Mouse (Mus musculus) layer of hippocampus, adult 8-10 months (tissue): ENCODE results near the gene Dppa3. TPM values are rescaled to one million over a fixed set of nuclear protein-coding genes. Genes with fewer than 3 reads are reported as not detected.

Experiments used
- DNase-seq, 2 experiments: peaks; one replicate each; pipeline ENCODE4 v3.0.0; 2022; ENCODE audit warnings: low spot score in 2 of 2
- total RNA-seq, 4 experiments: library from RNA; stranded (reverse); gene quantifications; 2 replicates each; pipeline ENCODE4 v1.2.4; 2022

Gene Dppa3
- not detected for total RNA-seq

- DNase-seq: no peak
Measured at GRCm38 (mm10) chr6:122626110-122626509, at the start of gene Dppa3. TSS of gene Dppa3 (plus strand) at chr6:122626410.

GRCm38 (mm10) chr6:122577030-122577429 lies 49.2 kb upstream of the Dppa3 start:
- no peak for DNase-seq

GRCm38 (mm10) chr6:122579086-122579485 lies 47.1 kb upstream of the Dppa3 start:
- no peak for DNase-seq

GRCm38 (mm10) chr6:122591027-122591758 lies 35.0 kb upstream of the Dppa3 start:
- no peak for DNase-seq

DNA sequence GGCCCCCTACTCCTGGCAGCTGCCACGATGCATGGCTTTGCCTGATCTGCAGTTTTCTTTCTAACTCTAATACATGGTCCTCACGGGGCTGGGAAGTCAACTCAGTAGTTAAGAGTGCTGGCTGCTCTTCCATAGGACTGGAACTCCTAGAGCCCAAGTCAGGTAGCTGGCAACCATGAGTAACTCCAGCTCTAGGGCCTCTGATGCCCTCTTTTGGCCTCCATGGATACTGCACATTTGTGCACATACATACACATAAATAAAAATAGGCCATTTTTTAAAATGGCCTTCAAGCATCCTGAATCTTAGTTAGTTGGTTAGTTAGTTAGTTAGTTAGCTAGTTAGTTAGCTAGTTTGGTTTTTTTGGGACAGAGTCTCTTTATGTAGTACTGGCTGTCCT lies 33.3 kb upstream of the Dppa3 start:
- no peak for DNase-seq

GRCm38 (mm10) chr6:122595637-122596036 lies 30.6 kb upstream of the Dppa3 start:
- DNase-seq: no peak

GRCm38 (mm10) chr6:122596608-122597007 lies 29.6 kb upstream of the Dppa3 start:
- no peak for DNase-seq

DNA sequence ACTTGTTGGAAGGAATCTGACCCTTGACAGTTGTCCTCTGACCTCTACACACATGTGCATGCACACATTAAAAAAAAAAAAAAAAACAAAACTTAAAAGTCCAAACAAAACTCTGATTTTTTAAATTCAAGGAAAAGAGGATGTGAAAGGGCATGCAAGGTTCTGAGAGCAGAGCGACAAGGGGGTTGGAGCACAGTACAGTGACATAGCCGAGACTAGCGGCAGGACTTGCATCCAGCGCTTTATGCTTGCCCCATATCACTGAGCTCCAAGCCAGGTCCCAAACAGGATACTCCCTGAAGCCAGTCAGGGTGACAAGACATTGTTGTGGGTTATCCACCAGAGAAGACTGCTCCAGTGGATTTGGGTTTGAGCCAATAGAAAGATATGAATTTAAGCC lies 28.2 kb upstream of the Dppa3 start:
- no peak for DNase-seq

GRCm38 (mm10) chr6:122598436-122598835 lies 27.8 kb upstream of the Dppa3 start:
- DNase-seq: no peak

GRCm38 (mm10) chr6:122599054-122599737 lies 27.0 kb upstream of the Dppa3 start:
- DNase-seq: no peak

- no peak for DNase-seq
Measured at GRCm38 (mm10) chr6:122600066-122600646, 26.1 kb upstream of the Dppa3 start.

- no peak for DNase-seq
Measured at GRCm38 (mm10) chr6:122601031-122601430, 25.2 kb upstream of the Dppa3 start.

- no peak for DNase-seq
Measured at GRCm38 (mm10) chr6:122601615-122602014, 24.6 kb upstream of the Dppa3 start.

DNA sequence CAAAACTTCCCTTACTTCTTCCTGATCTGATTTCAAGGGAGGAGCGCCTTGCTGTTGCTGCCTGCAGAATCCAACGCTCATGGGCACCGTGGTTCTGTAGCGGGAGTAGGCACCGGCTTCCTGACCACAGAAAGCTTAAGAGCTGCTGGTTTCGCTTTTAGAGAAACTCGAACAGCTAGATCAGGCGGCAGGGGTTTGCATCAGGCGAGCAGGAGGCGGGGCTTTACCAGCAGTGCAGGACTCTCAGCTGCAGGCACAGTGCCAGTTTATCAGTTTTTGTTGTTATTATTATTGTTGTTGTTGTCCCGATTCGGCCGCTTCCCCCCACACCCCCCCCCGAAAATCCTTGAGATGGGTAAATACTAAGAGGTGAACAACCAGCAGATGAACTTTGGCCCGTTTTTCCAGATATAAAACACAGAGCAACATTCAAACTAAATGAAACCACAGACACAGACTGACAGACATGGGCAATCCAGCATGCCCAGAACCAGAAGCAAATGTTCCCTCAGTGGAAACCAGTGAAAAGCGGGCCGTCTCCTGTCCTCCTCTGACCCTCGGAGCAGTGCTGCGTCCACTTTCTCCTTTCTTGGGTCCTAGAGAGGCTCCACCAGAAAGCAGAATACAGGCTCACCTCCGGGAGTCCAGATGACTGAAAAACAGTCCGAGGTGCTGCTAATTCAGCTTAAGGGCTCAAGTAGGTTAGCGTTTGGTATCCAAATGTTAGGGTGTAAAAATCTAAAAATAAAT lies 23.8 kb upstream of the Dppa3 start, which contains the start of gene Apobec1:
TSS of gene Apobec1 (minus strand) at position 203 of the 750 bp plus-strand sequence.
- peak; percentile 6 to 19 for DNase-seq

DNA sequence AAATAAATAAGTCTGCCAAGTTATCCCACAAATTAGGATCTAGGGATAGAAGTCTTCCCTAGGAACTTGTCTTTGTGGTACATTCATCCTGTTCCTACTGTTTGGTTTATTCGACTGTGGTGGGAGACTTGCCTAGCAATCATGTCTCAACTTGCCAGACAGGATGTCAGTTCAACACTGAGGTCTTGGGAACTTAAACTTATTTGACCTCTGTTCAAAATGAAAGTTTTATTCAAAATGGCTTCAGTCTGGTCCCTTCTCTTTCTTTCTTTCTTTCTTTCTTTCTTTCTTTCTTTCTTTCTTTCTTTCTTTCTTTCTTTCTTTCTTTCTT lies 23.3 kb upstream of the Dppa3 start:
- DNase-seq: no peak

DNA sequence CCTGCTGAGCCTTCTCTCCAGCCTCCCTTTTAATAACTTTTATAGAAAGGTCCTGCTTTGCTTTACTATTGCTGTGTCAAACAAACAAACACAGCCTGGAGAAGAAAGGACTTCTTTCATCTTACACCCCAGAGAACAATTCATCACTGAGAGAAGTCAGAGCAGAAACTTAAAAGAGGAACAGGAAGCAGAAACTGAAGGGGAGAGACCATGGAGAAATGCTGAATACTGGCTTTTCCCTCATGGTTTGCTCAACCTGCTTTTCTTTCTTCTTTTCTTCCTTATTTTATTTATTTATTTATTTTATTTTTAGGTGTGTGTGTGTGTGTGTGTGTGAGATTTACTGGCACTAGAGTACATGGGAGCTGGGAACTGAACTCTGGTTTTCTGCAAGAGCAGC lies 21.9 kb upstream of the Dppa3 start:
- DNase-seq: no peak

GRCm38 (mm10) chr6:122605483-122605882 lies 20.7 kb upstream of the Dppa3 start:
- no peak for DNase-seq

DNA sequence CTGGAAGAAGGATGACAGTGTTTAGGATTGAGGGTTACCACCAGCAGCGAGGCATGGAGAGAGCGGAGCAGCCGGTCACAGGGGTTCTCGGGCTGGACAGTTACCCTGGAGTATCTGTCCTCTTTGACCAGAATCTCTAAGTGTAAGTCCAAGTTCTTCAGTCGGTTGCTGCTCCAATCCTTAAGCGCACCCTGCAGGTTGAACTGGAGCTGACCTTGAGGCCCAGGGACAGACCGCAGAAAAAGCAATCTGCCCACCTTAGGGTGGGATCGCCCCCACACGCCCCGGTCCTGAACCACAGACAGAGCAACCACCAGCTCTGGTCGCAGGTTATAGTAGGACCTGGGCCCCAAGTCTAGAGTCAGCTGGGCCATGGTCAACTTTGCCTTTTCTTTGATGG lies 19.5 kb upstream of the Dppa3 start:
- no peak for DNase-seq

GRCm38 (mm10) chr6:122607700-122608099 lies 18.5 kb upstream of the Dppa3 start:
- no peak for DNase-seq

- no peak for DNase-seq
Measured at GRCm38 (mm10) chr6:122608434-122609376, 17.5 kb upstream of the Dppa3 start.

DNA sequence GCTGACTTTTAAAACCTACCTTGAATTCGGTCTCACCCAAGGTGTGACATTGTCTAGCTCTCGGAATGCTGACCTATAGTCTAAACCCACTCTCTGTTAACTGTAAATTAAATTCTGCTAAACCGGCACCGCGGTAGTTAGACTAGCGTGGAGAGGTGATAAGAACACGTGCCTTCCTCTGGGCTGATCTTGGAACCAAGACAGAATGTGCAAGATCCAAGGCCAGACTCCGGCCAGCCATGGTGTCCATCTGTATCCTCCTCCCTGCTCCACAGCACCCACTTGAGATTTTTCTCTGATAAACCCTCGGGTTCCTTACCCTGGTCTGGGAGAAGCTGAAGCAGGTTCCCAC lies 16.9 kb upstream of the Dppa3 start:
- no peak for DNase-seq
